Mouse (Mus musculus) c-Kit-negative CD71-positive TER-119-positive erythroid progenitor cells, embryonic 14.5 days (primary cell): ENCODE measurements around the gene Atp8a2.
"Not testable (repeated sequence)": the region's sequence is repeated elsewhere in the genome, so short reads cannot be mapped to it uniquely, and the experiment has no call there.

Experiments used
- DNase-seq: peaks from one replicate; pipeline ENCODE4 v3.0.0-alpha.2; 2013; ENCODE audit warnings: low read depth, low spot score

Atp8a2 gene

DNA sequence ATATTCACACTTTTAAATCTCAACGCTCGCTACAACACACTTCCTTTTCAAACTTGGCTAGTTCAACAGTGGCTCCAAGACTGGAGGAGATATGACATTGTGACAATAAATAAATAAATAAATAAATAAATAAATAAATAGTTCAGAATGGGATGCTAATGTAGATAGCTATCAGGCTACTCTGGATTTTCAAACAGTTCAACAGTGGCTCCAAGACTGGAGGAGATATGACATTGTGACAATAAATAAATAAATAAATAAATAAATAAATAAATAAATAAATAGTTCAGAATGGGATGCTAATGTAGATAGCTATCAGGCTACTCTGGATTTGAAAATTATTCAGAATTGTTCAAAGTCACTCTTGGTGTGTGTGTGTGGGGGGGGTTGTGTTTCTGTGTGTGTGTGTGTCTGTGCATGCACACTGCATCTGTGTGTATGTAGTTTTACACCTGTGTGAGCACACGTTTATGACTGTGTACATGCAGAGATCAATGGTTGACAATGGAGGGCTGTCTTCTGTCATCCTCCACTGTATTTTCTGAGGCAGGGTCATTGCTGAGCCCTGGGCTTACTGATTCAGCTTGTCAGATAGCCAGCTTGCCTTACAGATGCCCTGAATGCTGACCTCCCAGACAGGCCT, 480.4 kb downstream of the Atp8a2 start:
- not testable (repeated sequence) for DNase-seq

DNA sequence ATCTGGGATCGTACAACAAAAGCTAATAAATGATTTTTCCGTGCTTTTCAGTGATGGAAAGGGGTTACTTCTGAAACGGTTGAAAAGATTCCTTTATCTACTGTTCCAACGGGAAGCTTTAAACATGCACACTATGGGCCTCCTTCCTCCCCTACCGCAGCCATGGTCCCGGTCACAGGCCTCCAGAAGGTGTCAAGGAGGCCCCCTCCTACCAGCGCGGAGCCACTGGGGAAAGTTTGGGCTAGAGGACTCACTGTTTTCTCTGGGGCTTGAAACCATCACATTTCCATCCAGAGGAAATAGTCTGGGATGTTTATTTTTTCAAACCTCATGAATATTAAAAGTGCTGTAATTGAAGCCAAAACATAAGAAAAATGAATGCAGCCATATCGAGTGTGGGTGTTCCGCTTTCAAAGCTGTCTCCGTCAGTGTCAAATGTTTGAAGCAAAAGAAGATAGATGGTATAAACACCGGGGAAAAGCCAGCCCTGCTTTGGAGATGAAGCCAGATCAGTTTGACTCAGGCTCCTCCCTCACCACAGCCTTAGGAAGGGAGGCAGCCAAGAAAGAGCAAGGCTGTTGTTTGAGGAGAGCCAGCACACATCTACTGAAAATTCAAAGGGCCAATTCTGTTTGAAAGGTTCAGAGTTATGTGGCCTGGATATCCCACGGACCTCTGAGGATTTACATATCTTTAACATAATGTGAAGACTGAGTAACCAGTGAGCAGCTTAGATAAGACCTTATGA, 481.1 kb downstream of the Atp8a2 start:
- no peak for DNase-seq

DNA sequence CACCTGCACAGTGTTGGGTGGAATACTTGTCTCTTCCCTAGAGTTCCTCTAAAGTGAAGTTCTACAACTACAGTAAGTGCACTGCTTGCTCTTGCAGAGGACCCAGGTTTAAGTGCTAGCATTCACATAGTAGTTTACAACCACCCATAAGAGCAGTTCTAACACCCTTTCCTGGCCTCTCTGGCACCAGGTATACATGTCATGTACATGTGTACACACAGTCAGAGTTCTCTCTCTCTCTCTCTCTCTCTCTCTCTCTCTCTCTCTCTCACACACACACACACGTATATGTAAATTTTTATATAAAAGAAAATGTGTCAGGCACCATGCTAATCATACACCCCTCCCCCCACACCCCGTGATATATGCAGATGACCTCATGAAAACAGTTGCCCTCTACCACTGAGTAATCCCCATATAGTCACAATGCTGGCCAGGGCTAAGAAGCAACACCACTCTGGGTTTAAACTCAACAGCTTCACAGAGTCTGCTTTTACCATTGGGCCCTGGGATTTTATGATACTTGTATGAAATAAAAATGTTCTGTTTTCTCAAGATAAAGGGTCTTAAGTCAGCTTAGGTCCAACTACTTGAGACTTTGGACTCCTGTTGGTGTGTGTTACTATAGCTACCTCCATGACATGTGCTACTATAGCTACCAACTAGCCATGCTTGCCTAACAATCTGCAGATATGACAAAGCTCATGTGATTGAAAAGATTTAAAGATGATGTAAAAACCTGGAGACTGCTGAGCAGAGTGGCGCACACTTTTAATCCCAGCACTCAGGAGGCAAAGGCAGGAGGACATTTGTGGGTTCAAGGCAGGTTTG, 487.3 kb downstream of the Atp8a2 start:
- no peak for DNase-seq

DNA sequence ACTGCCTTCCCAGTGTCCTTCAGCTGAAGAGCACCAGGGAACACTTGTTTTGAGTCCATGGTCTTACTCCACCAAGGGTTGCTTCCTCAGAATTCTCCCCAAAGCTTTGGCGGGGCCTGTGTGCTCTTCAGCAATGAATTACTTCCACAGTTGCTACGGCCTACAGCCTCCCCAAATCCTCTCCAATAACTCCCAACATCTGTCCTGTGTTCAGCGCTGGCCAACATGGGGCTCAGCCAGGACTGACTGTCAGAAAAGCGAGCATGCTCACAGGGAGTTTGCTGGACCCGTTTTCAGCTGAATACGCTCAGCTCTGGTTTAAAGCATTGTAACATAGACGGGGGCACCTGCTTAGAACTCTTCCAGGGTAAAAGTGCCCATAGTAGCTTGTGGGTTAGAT, 489.0 kb downstream of the Atp8a2 start:
- DNase-seq: no peak

DNA sequence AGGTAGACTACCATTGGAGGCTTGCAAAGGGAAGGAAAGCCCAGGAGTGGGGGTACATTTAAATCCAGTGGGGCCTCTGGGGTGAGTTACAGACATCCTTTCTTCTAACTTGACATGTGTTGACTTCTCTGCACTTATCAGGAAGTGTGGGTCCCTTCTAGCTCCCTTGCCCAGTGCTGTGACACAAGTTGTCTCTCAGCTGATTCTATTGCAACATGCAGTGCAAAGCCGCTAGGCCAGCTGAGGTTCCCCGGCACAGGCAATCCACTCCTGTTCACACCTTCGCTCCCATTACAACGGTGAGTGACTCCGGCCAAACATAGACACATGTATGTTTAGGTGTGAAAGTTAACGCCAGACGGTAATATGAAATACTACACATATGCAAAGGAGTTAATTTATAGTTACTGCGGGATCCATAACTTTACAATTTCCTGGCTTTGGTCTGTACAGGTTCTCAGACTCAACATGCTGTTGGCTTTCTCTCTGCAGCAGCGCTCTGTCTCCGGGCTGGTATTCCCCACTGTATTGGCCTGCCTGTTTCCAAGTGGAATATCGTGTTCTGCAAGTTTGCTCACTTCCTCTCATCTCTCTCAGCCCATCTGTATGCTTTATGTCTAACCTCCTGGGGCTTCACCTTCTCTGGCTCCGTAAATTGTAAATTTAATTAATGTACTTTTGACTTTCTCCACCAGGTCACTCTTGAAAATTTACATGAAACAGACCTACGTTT, 491.5 kb downstream of the Atp8a2 start:
- no peak for DNase-seq

DNA sequence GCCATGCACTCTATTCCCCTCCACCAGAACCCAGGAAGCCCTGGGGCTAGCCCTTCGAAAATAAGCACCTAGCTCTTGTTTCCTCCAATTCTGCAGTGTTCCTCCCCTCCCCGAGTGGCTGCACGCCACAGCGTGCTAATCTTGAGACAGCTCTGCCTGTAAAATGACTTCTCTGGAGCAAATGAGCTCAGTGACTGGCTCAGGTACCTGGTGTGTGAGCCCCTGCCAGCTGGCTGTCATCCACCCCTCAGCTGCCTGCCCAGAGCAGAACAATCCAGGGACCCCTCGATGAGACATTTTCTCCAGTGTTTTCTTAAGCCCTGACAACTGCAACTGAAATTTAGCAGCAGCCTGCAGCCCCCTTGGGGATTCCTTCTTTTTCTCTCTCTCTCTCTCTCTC, 495.5 kb downstream of the Atp8a2 start:
- DNase-seq: no peak

DNA sequence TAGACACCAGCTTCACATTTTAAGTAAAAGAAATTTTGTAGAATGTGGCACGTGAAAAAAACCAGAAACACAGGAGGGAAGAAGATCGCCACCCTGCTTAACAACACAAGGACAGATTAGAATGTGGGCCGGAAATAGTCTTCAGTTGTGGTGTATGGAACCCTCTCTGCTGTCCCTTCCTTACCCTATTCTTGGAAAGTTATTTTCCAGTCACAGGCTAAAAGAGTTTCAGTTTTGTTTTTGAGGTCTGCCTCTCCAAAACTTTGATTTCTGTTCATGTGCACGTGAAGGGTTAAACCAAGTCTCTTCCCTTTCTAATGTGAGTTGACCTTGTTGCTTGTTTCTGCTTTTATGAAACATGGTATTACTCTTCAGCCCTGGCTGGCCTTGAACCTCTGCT, 501.8 kb downstream of the Atp8a2 start:
- DNase-seq: no peak

DNA sequence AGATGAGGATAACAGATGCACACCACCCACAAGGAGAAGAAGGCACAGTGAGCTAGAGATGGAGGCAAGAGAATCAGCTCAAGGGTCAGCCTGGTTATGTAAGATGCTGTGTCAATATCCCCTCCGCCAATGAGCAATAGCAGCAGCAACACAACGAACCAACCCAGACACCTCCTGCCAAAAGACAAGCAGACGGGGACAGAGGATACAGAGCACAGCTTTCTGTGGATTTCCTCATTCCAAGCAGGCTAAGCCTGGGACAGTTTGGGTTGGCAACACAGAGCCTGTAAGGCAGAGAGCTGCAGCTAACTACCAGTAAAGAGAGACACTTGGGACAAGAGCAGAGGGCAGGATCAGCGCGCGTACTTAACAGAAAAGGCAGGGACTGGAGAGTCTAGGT, 504.8 kb downstream of the Atp8a2 start:
- no peak for DNase-seq

DNA sequence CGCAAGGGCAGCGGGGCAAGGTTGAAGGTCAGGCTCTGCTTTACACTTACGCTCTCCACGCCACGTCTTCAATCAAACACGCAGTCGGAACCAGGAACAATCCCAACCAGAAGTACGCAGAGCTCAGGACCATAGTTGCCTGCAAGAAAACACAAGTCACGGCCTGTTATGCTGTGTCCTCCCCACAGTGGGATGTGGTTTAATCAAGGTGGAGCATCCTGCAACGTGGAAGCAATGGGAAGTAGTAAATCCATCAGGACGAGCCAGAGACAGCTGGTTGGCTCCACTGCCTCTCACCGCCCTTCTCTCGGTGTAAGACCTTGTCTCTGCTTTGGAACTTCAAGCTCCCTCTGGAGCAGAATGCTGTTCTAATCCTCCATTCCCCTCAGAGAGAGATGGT, 505.6 kb downstream of the Atp8a2 start:
- no peak for DNase-seq

DNA sequence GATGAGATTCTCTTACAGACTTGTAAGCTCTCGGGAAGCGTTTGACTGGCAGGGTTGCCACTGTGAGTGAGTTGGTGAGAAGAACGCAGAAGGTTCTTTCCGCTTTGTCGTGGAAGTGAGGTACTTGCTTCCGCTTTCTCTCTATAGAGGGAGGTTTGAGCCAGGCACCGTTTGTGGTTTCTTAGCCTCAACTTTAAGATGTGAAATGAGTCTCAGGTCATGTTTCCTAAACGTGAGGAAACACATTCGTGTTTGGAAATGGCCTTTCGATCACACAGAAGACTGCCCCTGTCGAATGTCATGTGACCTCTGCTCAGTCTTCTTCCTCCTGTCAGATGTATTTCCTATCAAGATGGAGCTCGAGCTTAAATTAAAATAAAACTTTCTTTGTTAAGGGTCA, 506.0 kb downstream of the Atp8a2 start:
- DNase-seq: no peak

DNA sequence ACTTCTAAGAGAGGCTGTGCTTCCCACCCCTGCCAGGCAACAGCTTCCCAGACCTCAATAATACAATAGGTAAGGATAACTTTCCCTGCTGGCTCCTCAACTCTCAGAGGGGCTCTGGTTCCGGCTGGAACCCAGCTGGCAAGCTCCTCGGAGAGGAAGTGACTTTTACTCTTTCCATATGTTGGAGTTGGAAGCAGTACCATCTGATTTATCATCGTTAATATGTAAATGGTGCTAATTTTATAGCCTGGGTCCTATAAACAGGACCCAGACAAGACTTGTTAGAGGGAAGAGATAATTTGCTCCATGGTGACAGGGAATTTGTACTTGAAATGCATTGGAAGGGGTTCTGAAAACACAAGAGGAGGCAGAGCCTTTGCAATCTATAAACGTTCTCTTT, 507.4 kb downstream of the Atp8a2 start:
- no peak for DNase-seq

DNA sequence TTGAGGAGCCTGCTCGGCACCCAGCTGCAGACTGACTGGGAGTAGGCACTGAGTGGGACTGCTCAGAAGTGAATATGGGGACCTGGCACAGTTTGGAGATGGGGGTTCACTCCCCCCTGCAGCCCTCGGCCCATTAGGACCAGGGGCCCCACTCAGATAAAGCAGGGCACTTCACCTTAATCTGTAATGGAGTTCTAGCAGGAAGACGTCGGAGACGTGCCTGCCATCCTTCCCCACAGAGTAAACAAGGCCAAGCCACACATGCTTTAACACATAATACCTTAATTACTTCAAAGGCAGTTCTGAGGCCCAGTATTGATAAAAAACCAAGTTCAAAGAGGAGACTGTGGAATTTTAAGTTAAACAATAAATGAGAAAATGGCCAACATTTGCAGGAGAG, 510.8 kb downstream of the Atp8a2 start:
- DNase-seq: no peak

DNA sequence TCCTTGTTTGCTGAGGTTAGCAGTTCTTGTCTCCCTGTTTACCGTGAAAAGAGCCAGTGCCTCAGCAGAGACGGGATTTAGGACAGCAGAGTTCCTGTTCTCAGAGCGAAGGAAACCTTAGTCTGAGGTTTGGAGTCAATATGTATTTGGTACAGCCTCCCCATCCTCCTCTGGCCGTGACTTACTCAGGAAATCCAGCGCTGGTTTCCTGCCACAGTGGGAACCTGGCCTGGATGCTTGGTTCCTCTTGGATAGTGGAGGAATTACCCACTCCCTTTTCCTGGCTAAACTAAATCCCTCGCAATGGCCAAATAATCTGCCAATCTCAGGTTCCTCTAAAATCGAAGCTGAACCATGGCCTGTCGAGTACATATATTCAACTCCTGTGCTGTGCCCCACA, 511.6 kb downstream of the Atp8a2 start:
- DNase-seq: no peak

DNA sequence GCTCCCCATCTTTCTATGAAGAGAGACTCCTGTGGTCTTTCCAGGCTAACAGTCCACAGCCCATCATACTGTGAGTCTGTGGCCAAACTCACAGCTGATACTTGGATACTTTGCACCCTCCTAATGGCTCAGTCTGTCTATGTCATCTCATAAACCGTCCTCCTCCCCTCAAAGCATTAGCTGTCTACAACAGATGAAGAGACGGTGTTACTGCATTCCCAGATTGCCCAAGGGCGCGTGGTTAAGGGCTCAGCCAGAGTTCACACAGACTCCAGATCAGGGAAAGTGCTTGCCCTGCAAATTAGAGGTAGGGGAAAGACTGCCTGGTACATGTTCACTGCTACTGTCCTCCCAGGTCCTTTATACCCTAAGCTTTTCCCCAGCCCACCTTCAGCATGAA, 515.1 kb downstream of the Atp8a2 start:
- DNase-seq: no peak

DNA sequence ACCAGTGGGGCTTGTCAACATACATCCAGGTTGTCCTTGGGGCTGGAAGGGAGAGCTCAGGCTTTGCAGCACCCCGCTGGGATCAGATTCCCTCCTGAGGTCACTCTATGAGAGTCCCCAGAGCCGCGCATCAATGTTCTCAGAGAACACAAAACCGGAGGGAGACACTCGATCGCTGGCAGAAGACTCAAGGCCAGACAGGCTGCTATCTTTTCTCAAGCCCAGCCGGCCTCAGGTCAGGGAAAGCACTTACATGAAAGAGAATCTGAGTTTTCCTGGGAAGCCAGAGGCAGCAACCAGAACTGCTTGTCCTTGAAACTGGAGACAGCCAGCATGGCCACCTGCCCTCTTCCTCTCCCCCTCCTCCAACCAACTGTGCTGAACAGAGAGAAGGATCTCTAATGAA, 519.4 kb downstream of the Atp8a2 start:
- DNase-seq: no peak

DNA sequence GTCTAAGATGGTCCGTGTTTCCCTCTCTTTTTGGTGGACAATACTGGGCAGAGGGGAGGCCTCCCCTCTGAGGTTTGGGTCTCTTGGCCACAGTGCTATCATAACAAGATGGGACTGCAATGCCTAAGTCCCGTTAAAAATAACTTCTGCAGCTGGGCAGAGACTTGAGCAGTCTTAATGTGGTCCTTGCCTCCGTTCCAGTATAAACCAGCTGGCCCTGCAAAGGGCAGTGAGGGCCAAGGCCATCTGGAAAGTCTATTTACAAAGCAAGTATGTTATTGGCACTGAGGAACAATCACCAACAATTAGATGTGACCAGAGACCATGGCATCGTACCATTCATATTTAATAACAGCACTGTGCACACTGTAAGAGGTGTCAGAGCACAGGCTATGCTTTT, 521.6 kb downstream of the Atp8a2 start:
- no peak for DNase-seq

DNA sequence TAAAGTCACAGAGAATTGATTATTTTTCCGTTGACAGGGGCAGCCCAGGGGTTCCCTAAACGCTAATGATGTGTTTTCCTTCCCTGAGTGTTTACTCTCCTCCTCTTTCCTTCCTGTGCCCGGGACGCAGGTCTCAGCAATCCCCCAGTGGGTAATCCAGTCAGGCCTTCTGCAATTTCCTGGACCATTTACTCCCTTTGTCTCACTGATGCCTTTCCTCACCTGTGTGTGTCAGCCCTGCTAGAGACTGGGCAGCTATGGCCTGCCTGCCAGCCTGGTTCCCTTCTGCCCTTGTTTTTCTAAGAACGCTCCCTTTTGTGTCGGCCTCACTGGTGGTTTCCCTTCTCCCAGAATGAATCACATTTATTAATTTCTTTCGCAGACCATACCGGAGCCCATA, 522.4 kb downstream of the Atp8a2 start:
- no peak for DNase-seq

DNA sequence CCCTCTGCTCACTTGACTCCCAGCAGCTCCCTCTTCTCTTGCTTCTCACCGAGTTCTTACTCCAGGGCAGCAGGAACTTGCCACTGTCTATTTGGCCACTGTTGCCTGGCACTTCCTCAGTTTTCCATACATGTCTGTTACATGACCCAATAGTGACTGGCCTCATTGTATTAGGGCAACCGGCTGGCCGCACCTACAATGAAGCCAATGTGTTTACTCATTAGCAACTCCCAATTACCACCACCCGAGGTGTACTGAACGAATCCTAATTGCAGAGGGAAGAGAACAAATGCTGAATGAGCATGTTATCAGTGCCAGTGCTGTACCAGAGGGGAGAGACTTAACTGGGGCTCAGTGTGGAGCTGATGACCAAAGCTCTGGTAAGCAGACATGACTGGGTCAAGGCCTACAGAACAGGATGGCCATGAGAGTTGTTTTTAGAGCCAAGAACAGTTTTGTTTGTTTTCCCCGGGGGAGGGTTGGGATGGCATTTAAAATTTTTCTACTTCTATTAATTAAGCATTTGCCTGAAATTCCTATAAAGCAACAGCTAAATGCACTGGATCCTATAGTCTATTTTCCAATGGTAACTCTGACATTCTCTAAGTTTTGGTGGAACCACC, 524.0 kb downstream of the Atp8a2 start:
- DNase-seq: no peak

DNA sequence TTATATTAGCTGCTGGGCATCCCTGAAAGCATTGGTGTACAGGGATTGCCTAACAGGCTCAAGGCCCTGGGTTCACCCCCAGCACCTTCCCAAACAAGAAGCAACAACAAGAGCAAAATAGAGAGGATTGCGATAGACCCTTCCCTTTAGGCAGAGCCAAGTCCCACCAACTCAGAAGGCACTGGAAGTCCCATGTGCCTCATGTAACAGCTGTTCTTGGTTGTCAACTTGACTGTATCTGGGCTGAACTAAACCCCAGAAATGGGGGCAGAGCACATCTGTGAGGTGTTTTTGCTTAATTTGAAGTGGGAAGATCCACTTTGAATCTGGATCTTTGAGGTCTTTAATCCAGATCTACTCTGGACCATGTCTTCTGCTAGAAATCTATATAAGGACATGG, 539.9 kb downstream of the Atp8a2 start:
- DNase-seq: no peak

DNA sequence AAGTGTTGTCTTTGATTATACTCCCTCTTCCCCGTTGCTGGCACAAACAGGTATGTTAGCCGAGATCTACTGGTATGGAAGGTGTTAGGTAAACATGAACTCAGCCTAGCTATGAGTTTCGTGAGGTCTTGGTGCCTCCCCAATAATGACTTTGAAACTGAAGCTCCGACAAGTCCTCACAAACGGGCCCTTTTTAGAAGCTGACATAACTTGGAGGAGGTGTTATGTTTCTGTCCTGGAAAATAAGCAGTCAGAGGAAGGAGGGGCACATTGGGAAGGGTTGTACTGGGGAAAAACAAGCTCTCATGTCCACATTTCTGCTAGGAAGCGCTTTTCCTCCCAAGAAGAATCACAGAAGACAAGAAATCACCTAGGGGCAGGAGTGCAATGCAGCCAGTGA, 540.4 kb downstream of the Atp8a2 start:
- DNase-seq: no peak

DNA sequence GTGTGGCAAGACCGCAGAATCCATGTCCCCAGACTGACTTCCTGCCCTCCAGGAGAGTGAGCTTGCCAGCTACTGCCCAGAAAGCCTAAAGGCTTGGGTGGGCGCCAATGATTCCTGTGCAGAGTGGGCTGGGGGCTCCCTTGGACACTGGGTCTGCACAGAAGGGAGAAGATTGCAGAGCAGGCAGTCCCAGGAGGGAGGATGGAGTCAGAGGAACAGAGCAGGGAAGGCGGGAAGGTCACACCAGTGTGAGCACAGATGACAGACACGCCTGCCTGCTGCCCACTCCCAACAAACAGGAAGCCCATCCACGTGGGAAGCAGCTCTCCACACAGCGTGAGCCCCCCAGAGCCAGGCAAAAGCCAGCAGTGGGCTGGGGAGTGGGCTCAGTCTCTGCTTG, 547.6 kb downstream of the Atp8a2 start:
- DNase-seq: no peak

DNA sequence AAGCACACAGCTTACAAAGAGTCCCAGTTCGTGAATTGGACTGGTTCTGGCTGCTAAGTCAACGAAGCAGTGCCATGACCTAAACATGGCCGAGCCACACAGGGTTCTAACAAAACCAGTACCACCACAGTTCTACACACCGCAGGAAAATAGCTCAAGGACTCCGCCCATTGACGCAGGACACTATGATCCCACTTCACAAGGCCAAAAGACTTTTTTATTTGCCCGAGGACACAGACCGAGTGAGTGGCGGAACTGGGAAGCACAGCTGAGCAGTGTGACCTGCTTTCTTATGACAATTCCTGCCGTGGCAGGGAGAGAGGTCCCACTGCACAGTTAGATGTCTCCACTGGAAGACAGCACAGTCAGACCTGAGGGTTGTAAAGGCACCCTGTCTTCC, 548.4 kb downstream of the Atp8a2 start:
- DNase-seq: no peak
